11 mouse cellular contexts compared by ENCODE assay signal in the genomic region with DNA sequence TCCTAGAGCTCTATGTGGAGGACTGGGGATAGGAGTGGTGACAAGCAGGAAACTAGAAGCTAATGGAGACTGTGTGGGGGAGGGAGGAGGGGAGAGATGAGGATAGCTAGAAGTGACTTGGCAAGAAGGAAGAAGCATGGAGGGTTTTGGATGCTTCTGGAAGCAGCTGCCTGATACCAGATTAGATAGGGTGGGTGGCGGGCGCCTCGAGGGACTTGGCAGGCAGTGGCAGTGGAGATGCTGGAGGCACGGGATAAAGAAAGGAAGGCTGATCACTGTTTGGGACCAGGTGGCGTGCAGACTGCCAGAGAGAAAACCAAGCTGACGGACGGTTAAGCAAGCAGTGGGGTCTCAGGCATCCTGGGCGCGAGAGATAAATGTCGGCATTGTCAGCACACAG. TPM values are rescaled to one million over a fixed set of nuclear protein-coding genes. Genes with fewer than 3 reads are reported as not detected.
DNase-seq lines count a peak whose midpoint lies in the region; ATAC-seq and TF ChIP-seq lines count a peak whose summit lies in the region.
"Had no signal": no experiment of that assay in that cellular context is flagged by ENCODE, and none has a peak within 500 bp of the region (broad histone marks: within the 10 kb centered on the region; RNA-seq: fewer than 3 reads in every experiment).

No protein-coding gene starts in this region.

- no peak for DNase-seq in kidney, adult 18-20 months
- DNase-seq in layer of hippocampus, adult 9-10 months (ENCODE audit: low spot score) = peak; percentile 20
- peak; percentile 87 for DNase-seq in midbrain, postnatal 0 days (ENCODE audit: low spot score)
- DNase-seq in testis, postnatal 10 days (ENCODE audit: low spot score) = no peak
- DNase-seq in thymus, postnatal 14 days = no peak
- DNase-seq in heart, postnatal 25 days (ENCODE audit: low spot score) = no peak

- intact Hi-C loops in heart, postnatal 25 days (cut with DNase I) = loop anchor here (10.0 kb wide), 1 partner anchor 277 kb away; a partner anchor contains a TSS

- H3K4me2 ChIP-seq in kidney, embryonic 15.5 days = 0 out of 2 replicates have a peak overlapping the region, but pooled peaks have one; percentile 19
- H3K4me2 ChIP-seq in forebrain, embryonic 15.5 days (replicated peaks) = peak overlapping the region; percentile 28
- H3K4me2 ChIP-seq in midbrain, postnatal 0 days (ENCODE audit: low read depth, low read length, poor library complexity, severe bottlenecking) = peak overlapping the region; percentile 18; the same call in 1 of the 2 replicates

- no peak for TF ChIP-seq CTCF in midbrain, postnatal 0 days (IDR thresholded peaks at IDR 0.05)

- no peak overlapping the region for H3K9ac ChIP-seq in kidney, embryonic 15.5 days
- H3K9ac ChIP-seq in forebrain, embryonic 15.5 days (replicated peaks) = 0 out of 2 replicates have a peak overlapping the region, but pooled peaks have one; percentile 10
- no peak overlapping the region for H3K9ac ChIP-seq in midbrain, postnatal 0 days (replicated peaks; ENCODE audit: low read length, poor library complexity, severe bottlenecking)
- H3K9ac ChIP-seq: liver, embryonic 14.5 days had no signal

- no peaks in the 10 kb centered on the region for H3K9me3 ChIP-seq in kidney, embryonic 15.5 days (replicated peaks)
- H3K9me3 ChIP-seq in forebrain, embryonic 15.5 days = no peaks in the 10 kb centered on the region
- H3K9me3 ChIP-seq in midbrain, postnatal 0 days (ENCODE audit: low read length) = no peaks in the 10 kb centered on the region
- H3K9me3 ChIP-seq: G1E had no signal

- WGBS in kidney, embryonic 15.5 days = 25% methylated on average over 10 of the region's 10 CpGs
- WGBS in forebrain, embryonic 15.5 days = 9% methylated on average over 10 of the region's 10 CpGs
- WGBS in midbrain, postnatal 0 days = 8% methylated on average over 10 of the region's 10 CpGs

- H3K4me3 ChIP-seq in kidney, embryonic 15.5 days (replicated peaks) = no peak overlapping the region
- H3K4me3 ChIP-seq in forebrain, embryonic 15.5 days = no peak overlapping the region
- H3K4me3 ChIP-seq in midbrain, postnatal 0 days (ENCODE audit: low read depth, low read length) = no peak overlapping the region

- H3K27ac ChIP-seq in kidney, embryonic 15.5 days = no peak overlapping the region
- peak overlapping the region; percentile 73 for H3K27ac ChIP-seq in forebrain, embryonic 15.5 days (replicated peaks)
- H3K27ac ChIP-seq in midbrain, postnatal 0 days (ENCODE audit: low read depth, low read length) = no peak overlapping the region
- H3K27ac ChIP-seq: liver, embryonic 14.5 days had no signal

- H3K27me3 ChIP-seq in kidney, embryonic 15.5 days = no peaks in the 10 kb centered on the region
- no peaks in the 10 kb centered on the region; the same call in 1 of the 2 replicates for H3K27me3 ChIP-seq in forebrain, embryonic 15.5 days
- H3K27me3 ChIP-seq in midbrain, postnatal 0 days (ENCODE audit: insufficient read depth, low read length) = no peaks in the 10 kb centered on the region

- H3K36me3 ChIP-seq in kidney, embryonic 15.5 days = no peaks in the 10 kb centered on the region
- H3K36me3 ChIP-seq in forebrain, embryonic 15.5 days = no peaks in the 10 kb centered on the region
- no peaks in the 10 kb centered on the region for H3K36me3 ChIP-seq in midbrain, postnatal 0 days (ENCODE audit: insufficient read depth, low read length)
- H3K36me3 ChIP-seq: G1E had no signal

- no peak for ATAC-seq in kidney, embryonic 15.5 days (replicated peaks; ENCODE audit: low FRiP score)
- ATAC-seq in forebrain, embryonic 15.5 days (replicated peaks) = peak; percentile 77
- ATAC-seq in midbrain, postnatal 0 days (ENCODE audit: low FRiP score) = 0 out of 2 replicates have a peak, but pooled peaks have one; percentile 29

- peaks cover 32% of the 10 kb centered on the region for H3K4me1 ChIP-seq in kidney, embryonic 15.5 days
- peaks cover 18% of the 10 kb centered on the region for H3K4me1 ChIP-seq in forebrain, embryonic 15.5 days
- peaks cover 3% of the 10 kb centered on the region; the same call in 1 of the 2 replicates for H3K4me1 ChIP-seq in midbrain, postnatal 0 days (ENCODE audit: insufficient read depth, low read length)

RNA-seq across cellular contexts. Expression of a gene that starts 2.3 kb away (rescaled TPM):
- polyA plus RNA-seq in kidney, embryonic 15.5 days (2015; fragmentation: Nextera tagmentation; extraction: Ambion mirVana) = 4.5 and 5.2 TPM in 2 replicates
- polyA plus RNA-seq in forebrain, embryonic 15.5 days (2015; fragmentation: Nextera tagmentation; extraction: Ambion mirVana) = 0.32 TPM in 1 of 2 replicates, not detected in the other
- not detected in 2 replicates for total RNA-seq in midbrain, postnatal 0 days (2014; rRNA removed)
- polyA plus RNA-seq in midbrain, postnatal 0 days (2015; fragmentation: Nextera tagmentation; extraction: Ambion mirVana) = not detected in 2 replicates
- total RNA-seq in heart, postnatal 25 days (2021) = not detected
- total RNA-seq: G1E had no signal
- polyA plus RNA-seq: G1E had no signal

RNA-seq across cellular contexts. Expression of a gene that starts 9.7 kb away (rescaled TPM):
- polyA plus RNA-seq in kidney, embryonic 15.5 days (2015; fragmentation: Nextera tagmentation; extraction: Ambion mirVana) = not detected in 2 replicates
- not detected in 2 replicates for polyA plus RNA-seq in forebrain, embryonic 15.5 days (2015; fragmentation: Nextera tagmentation; extraction: Ambion mirVana)
- not detected in 2 replicates for total RNA-seq in midbrain, postnatal 0 days (2014; rRNA removed)
- polyA plus RNA-seq in midbrain, postnatal 0 days (2015; fragmentation: Nextera tagmentation; extraction: Ambion mirVana) = 0.47 and 2.6 TPM in 2 replicates
- not detected for total RNA-seq in heart, postnatal 25 days (2021)
- total RNA-seq: G1E had no signal
- polyA plus RNA-seq: G1E; liver, embryonic 14.5 days; small intestine, adult 2 months had no signal

RNA-seq across cellular contexts. Expression of a gene that starts 38.4 kb away (rescaled TPM):
- 251 and 332 TPM in 2 replicates for polyA plus RNA-seq in kidney, embryonic 15.5 days (2015; fragmentation: Nextera tagmentation; extraction: Ambion mirVana)
- polyA plus RNA-seq in forebrain, embryonic 15.5 days (2015; fragmentation: Nextera tagmentation; extraction: Ambion mirVana) = not detected in 2 replicates
- total RNA-seq in midbrain, postnatal 0 days (2014; rRNA removed) = 0.14 TPM in 1 of 2 replicates, not detected in the other
- 0.23 TPM in 1 of 2 replicates, not detected in the other for polyA plus RNA-seq in midbrain, postnatal 0 days (2015; fragmentation: Nextera tagmentation; extraction: Ambion mirVana)
- total RNA-seq in heart, postnatal 25 days (2021) = under 1 TPM; 0.21 to 0.28 TPM
- total RNA-seq: G1E had no signal
- polyA plus RNA-seq: G1E had no signal

RNA-seq across cellular contexts. Expression of a gene that starts 51.4 kb away (rescaled TPM):
- polyA plus RNA-seq in kidney, embryonic 15.5 days (2015; fragmentation: Nextera tagmentation; extraction: Ambion mirVana) = 3.3 and 4.0 TPM in 2 replicates
- 5.2 and 5.9 TPM in 2 replicates for polyA plus RNA-seq in forebrain, embryonic 15.5 days (2015; fragmentation: Nextera tagmentation; extraction: Ambion mirVana)
- total RNA-seq in midbrain, postnatal 0 days (2014; rRNA removed) = 49.8 and 52.0 TPM in 2 replicates
- 34.5 and 37.2 TPM in 2 replicates for polyA plus RNA-seq in midbrain, postnatal 0 days (2015; fragmentation: Nextera tagmentation; extraction: Ambion mirVana)
- total RNA-seq in heart, postnatal 25 days (2021) = under 1 TPM; 0.45 to 0.57 TPM
- polyA plus RNA-seq: G1E had no signal

Comparison
In these comparisons a context has a peak if more than half of its experiments do, and no peak if none do; other contexts are left out.
1. DNase-seq: peak in layer of hippocampus, adult 9-10 months (single experiment) and midbrain, postnatal 0 days (single experiment); none in kidney, adult 18-20 months (single experiment), testis, postnatal 10 days (single experiment), thymus, postnatal 14 days (single experiment) and heart, postnatal 25 days (single experiment).
2. RNA of a gene that starts 38.4 kb away (polyA plus RNA-seq): 251 to 332 TPM in kidney, embryonic 15.5 days; 0.23 TPM in midbrain, postnatal 0 days and not detected in forebrain, embryonic 15.5 days; every median in the first group is over 100 times any median in the second.
3. Peak in every context shown above with its lines, with median percentiles within 50 percentile points of each other: H3K4me2 ChIP-seq.